Mouse (Mus musculus) spleen, adult 2 months (tissue): ENCODE measurements around the gene Crb1. TPM values are rescaled to one million over a fixed set of nuclear protein-coding genes. Genes with fewer than 3 reads are reported as not detected.

Source experiments
- DNase-seq, 2 experiments: peaks; one replicate each; pipeline versions ENCODE4 v3.0.0 to v3.0.0-alpha.2; 2012 to 2021; ENCODE audit warnings: low spot score in 2 of 2, low read depth in 1 of 2
- H3K27ac ChIP-seq: fragments of 200-500 bp; 2 replicates; pipeline ENCODE4 v1.5.1; 2012; ENCODE audit warnings: low read length, inconsistent platforms; ENCODE audit not compliant: insufficient read depth
- H3K27me3 ChIP-seq: fragments of 200-500 bp; 2 replicates; pipeline ENCODE4 v1.6.1; 2012; ENCODE audit warnings: mild to moderate bottlenecking, moderate library complexity, low read length, inconsistent platforms; ENCODE audit not compliant: control insufficient read depth, insufficient read depth
- H3K36me3 ChIP-seq: fragments of 200-500 bp; 2 replicates; pipeline ENCODE4 v1.6.1; 2012; ENCODE audit warnings: mild to moderate bottlenecking, low read length, inconsistent platforms; ENCODE audit not compliant: control insufficient read depth, insufficient read depth
- H3K4me1 ChIP-seq: fragments of 200-500 bp; 2 replicates; pipeline ENCODE4 v1.6.1; 2011; ENCODE audit warnings: inconsistent platforms; ENCODE audit not compliant: control insufficient read depth, insufficient read depth, insufficient read length
- H3K4me3 ChIP-seq: fragments of 200-500 bp; 2 replicates; pipeline ENCODE4 v1.5.1; 2011; ENCODE audit warnings: mild to moderate bottlenecking, inconsistent platforms; ENCODE audit not compliant: insufficient read depth, insufficient read length; ENCODE audit errors: extremely low read depth
- CTCF ChIP-seq: fragments of 200-500 bp; IDR thresholded peaks from 2 replicates; pipeline ENCODE4 v1.5.1; 2011; ENCODE audit warnings: mild to moderate bottlenecking, inconsistent platforms; ENCODE audit not compliant: insufficient read depth, insufficient read length, insufficient replicate concordance; ENCODE audit errors: extremely low read depth
- POLR2A ChIP-seq: fragments of 200-500 bp; IDR thresholded peaks from 2 replicates; pipeline ENCODE4 v1.6.1; 2011; ENCODE audit warnings: low read depth, low read length, inconsistent platforms
- WGBS: fragments of 180-500 bp; shearing (Covaris S2); methylation state at CpG from one replicate; pipeline ENCODE4 v1.1.7; 2018; 5-methylcytosine and 5-hydroxymethylcytosine counted together
- polyA plus RNA-seq: library from polyadenylated mRNA; depleted of rRNA; stranded (reverse); fragments of >200 nt; gene quantifications from 2 replicates; pipeline ENCODE4 v1.2.3, GENCODE M21; 2012

The Crb1 gene
- polyA plus RNA-seq, 1 experiment = not detected

GRCm38 (mm10) chr1:139340178-139340859 is 36.6 kb downstream of the Crb1 start:
- H3K27ac ChIP-seq = no peak overlapping the region
- no peaks in the 10 kb centered on the region for H3K36me3 ChIP-seq
- no peak overlapping the region for H3K4me3 ChIP-seq
- H3K4me1 ChIP-seq = no peaks in the 10 kb centered on the region
- H3K27me3 ChIP-seq = no peaks in the 10 kb centered on the region
- no peak for TF ChIP-seq CTCF
- TF ChIP-seq POLR2A = no peak
- DNase-seq = no peak
- 0% methylated on average over 1 of the region's 2 CpGs for WGBS

- DNase-seq = no peak
- H3K4me3 ChIP-seq = no peak overlapping the region
- 56% methylated on average over 2 of the region's 2 CpGs for WGBS
- H3K27me3 ChIP-seq = no peaks in the 10 kb centered on the region
- H3K27ac ChIP-seq = no peak overlapping the region
- no peak for TF ChIP-seq CTCF
- TF ChIP-seq POLR2A = no peak
- H3K36me3 ChIP-seq = no peaks in the 10 kb centered on the region
- no peaks in the 10 kb centered on the region for H3K4me1 ChIP-seq
Observed at GRCm38 (mm10) chr1:139336997-139337396, 39.9 kb downstream of the Crb1 start.

- DNase-seq = no peak
- H3K4me1 ChIP-seq = no peaks in the 10 kb centered on the region
- no peaks in the 10 kb centered on the region for H3K27me3 ChIP-seq
- no peak overlapping the region for H3K4me3 ChIP-seq
- no peak overlapping the region for H3K27ac ChIP-seq
- 85% methylated on average over 1 of the region's 1 CpGs for WGBS
- no peak for TF ChIP-seq CTCF
- no peak for TF ChIP-seq POLR2A
- no peaks in the 10 kb centered on the region for H3K36me3 ChIP-seq
Observed at GRCm38 (mm10) chr1:139328811-139329210, 48.1 kb downstream of the Crb1 start.

GRCm38 (mm10) chr1:139328286-139328685 is 48.6 kb downstream of the Crb1 start:
- Histone ChIP-seq H3K4me1 (no peaks in the 10 kb centered on the region), H3K36me3 (no peaks in the 10 kb centered on the region), H3K27me3 (no peaks in the 10 kb centered on the region), H3K27ac (no peak overlapping the region), H3K4me3 (no peak overlapping the region)
- 83% methylated on average over 5 of the region's 5 CpGs for WGBS
- no peak for DNase-seq
- TF ChIP-seq CTCF = no peak
- no peak for TF ChIP-seq POLR2A

GRCm38 (mm10) chr1:139325378-139325777 is 51.5 kb downstream of the Crb1 start:
- Histone ChIP-seq H3K36me3 (no peaks in the 10 kb centered on the region), H3K4me1 (no peaks in the 10 kb centered on the region), H3K4me3 (no peak overlapping the region), H3K27ac (no peak overlapping the region), H3K27me3 (no peaks in the 10 kb centered on the region)
- WGBS = 80% methylated on average over 2 of the region's 2 CpGs
- TF ChIP-seq CTCF (no peak), POLR2A (no peak)
- no peak for DNase-seq

- no peaks in the 10 kb centered on the region for H3K36me3 ChIP-seq
- H3K4me1 ChIP-seq = no peaks in the 10 kb centered on the region
- no peak overlapping the region for H3K4me3 ChIP-seq
- H3K27ac ChIP-seq = no peak overlapping the region
- DNase-seq = no peak
- no peak for TF ChIP-seq CTCF
- TF ChIP-seq POLR2A = no peak
- H3K27me3 ChIP-seq = no peaks in the 10 kb centered on the region
- 36% methylated on average over 6 of the region's 6 CpGs for WGBS
Observed at GRCm38 (mm10) chr1:139319798-139320197, 57.1 kb downstream of the Crb1 start.

- WGBS = 81% methylated on average over 4 of the region's 4 CpGs
- Histone ChIP-seq H3K27me3 (no peaks in the 10 kb centered on the region), H3K4me1 (no peaks in the 10 kb centered on the region), H3K4me3 (no peak overlapping the region), H3K36me3 (no peaks in the 10 kb centered on the region), H3K27ac (no peak overlapping the region)
- TF ChIP-seq CTCF (no peak), POLR2A (no peak)
- DNase-seq = no peak
Observed at GRCm38 (mm10) chr1:139314297-139314874, 62.5 kb downstream of the Crb1 start.
